8 mouse cellular contexts compared by ENCODE assay signal in genomic region chr10:110927491-110927890, GRCm38 (mm10). TPM values are rescaled to one million over a fixed set of nuclear protein-coding genes. Genes with fewer than 3 reads are reported as not detected.
A peak's percentile ranks its signal among the peaks of the same experiment; 100 is the strongest.
DNase-seq lines count a peak whose midpoint lies in the region; ATAC-seq and TF ChIP-seq lines count a peak whose summit lies in the region.

No protein-coding gene starts in this region.

- H3K27me3 ChIP-seq in forebrain, embryonic 16.5 days (replicated peaks; ENCODE audit: control insufficient read depth, insufficient read depth, low read length), result no peaks in the 10 kb centered on the region
- H3K27me3 ChIP-seq in limb, embryonic 14.5 days (ENCODE audit: control insufficient read depth, insufficient read depth, low read length), result no peaks in the 10 kb centered on the region

- ATAC-seq in forebrain, embryonic 16.5 days, result peak; percentile 73
- peak; percentile 66 for ATAC-seq in limb, embryonic 14.5 days (ENCODE audit: low FRiP score, low read depth)

- no peak overlapping the region for H3K4me3 ChIP-seq in forebrain, embryonic 16.5 days (replicated peaks; ENCODE audit: low read length)
- no peak overlapping the region for H3K4me3 ChIP-seq in limb, embryonic 14.5 days (replicated peaks; ENCODE audit: low read length)

- H3K27ac ChIP-seq in forebrain, embryonic 16.5 days (ENCODE audit: low read length), result peak overlapping the region; percentile 74
- 0 out of 2 replicates have a peak overlapping the region, but pooled peaks have one; percentile 6 for H3K27ac ChIP-seq in limb, embryonic 14.5 days (replicated peaks; ENCODE audit: low read depth, low read length)

- 63% methylated on average over 11 of the region's 11 CpGs for WGBS in forebrain, embryonic 16.5 days
- whole genome bisulfite sequencing in limb, embryonic 14.5 days, result 26% methylated on average over 11 of the region's 11 CpGs

- peaks cover 57% of the 10 kb centered on the region for H3K4me1 ChIP-seq in forebrain, embryonic 16.5 days (replicated peaks; ENCODE audit: control insufficient read depth, insufficient read depth, low read length)
- H3K4me1 ChIP-seq in limb, embryonic 14.5 days (ENCODE audit: control insufficient read depth, insufficient read depth, low read length), result peaks cover 63% of the 10 kb centered on the region

- peak overlapping the region; percentile 8; the same call in 1 of the 2 replicates for H3K4me2 ChIP-seq in forebrain, embryonic 16.5 days (ENCODE audit: low read length)
- no peak overlapping the region; the same call in 1 of the 2 replicates for H3K4me2 ChIP-seq in limb, embryonic 14.5 days (replicated peaks; ENCODE audit: low read depth, low read length, severe bottlenecking)

- no peaks in the 10 kb centered on the region for H3K36me3 ChIP-seq in forebrain, embryonic 16.5 days (ENCODE audit: control insufficient read depth, insufficient read depth)
- 0 out of 2 replicates have a peak, but pooled peaks cover 5% of the 10 kb centered on the region for H3K36me3 ChIP-seq in limb, embryonic 14.5 days (ENCODE audit: control insufficient read depth, insufficient read depth, low read length)

- DNase-seq in layer of hippocampus, adult 9-11 months, result peak; percentile 60
- DNase-seq in layer of hippocampus, adult 9-10 months (ENCODE audit: low spot score), result no peak
- peak; percentile 78 for DNase-seq in brain, adult 2 months (ENCODE audit: low read depth, low spot score)
- DNase-seq in limb, embryonic 14.5 days (ENCODE audit: low spot score), result peak; percentile 77
- DNase-seq in urinary bladder, postnatal 10 days (ENCODE audit: low spot score), result no peak
- no peak for DNase-seq in right cerebral cortex, postnatal 4 days
- DNase-seq in ovary, adult 18-20 months (ENCODE audit: low spot score), result no peak

- H3K9me3 ChIP-seq in forebrain, embryonic 16.5 days (ENCODE audit: control insufficient read depth, low read length), result no peaks in the 10 kb centered on the region
- H3K9me3 ChIP-seq in limb, embryonic 14.5 days (ENCODE audit: control insufficient read depth, low read length), result no peaks in the 10 kb centered on the region

- TF ChIP-seq POLR2A in limb, embryonic 14.5 days (IDR thresholded peaks at IDR 0.05; ENCODE audit: borderline replicate concordance, extremely low read depth, insufficient read depth, insufficient read length), result no peak

- no peak overlapping the region for H3K9ac ChIP-seq in forebrain, embryonic 16.5 days (replicated peaks; ENCODE audit: low read depth, low read length)
- no peak overlapping the region for H3K9ac ChIP-seq in limb, embryonic 14.5 days (ENCODE audit: low read depth, low read length, severe bottlenecking)

RNA-seq across cellular contexts. Expression of gene Csrp2, which starts 7.9 kb away (rescaled TPM):
- polyA plus RNA-seq in forebrain, embryonic 16.5 days (2015; fragmentation: Nextera tagmentation; extraction: Ambion mirVana), result 196 and 203 TPM in 2 replicates
- 124 and 168 TPM in 2 replicates for polyA plus RNA-seq in limb, embryonic 14.5 days (2012; rRNA removed)
- polyA plus RNA-seq in limb, embryonic 14.5 days (2014; fragmentation: Nextera tagmentation; extraction: Ambion mirVana), result 155 and 170 TPM in 2 replicates

Comparison
In these comparisons a context has a peak if more than half of its experiments do, and no peak if none do; other contexts are left out.
1. DNase-seq: peak in layer of hippocampus, adult 9-11 months (single experiment), brain, adult 2 months (single experiment) and limb, embryonic 14.5 days (single experiment); none in layer of hippocampus, adult 9-10 months (single experiment), urinary bladder, postnatal 10 days (single experiment), right cerebral cortex, postnatal 4 days (single experiment) and ovary, adult 18-20 months (single experiment).